Mouse (Mus musculus) bone marrow macrophage, adult 2 months (primary cell): Measurements from ENCODE around the gene Sorcs1.

Experiments used
- CTCF ChIP-seq: IDR thresholded peaks from 2 replicates; pipeline ENCODE4 v1.5.1; 2012; ENCODE audit warnings: low read depth, mild to moderate bottlenecking, low read length, moderate library complexity
- POLR2A ChIP-seq: IDR thresholded peaks from 2 replicates; pipeline ENCODE4 v1.6.1; 2012; ENCODE audit warnings: mild to moderate bottlenecking, low read depth, low read length, borderline replicate concordance

DNA sequence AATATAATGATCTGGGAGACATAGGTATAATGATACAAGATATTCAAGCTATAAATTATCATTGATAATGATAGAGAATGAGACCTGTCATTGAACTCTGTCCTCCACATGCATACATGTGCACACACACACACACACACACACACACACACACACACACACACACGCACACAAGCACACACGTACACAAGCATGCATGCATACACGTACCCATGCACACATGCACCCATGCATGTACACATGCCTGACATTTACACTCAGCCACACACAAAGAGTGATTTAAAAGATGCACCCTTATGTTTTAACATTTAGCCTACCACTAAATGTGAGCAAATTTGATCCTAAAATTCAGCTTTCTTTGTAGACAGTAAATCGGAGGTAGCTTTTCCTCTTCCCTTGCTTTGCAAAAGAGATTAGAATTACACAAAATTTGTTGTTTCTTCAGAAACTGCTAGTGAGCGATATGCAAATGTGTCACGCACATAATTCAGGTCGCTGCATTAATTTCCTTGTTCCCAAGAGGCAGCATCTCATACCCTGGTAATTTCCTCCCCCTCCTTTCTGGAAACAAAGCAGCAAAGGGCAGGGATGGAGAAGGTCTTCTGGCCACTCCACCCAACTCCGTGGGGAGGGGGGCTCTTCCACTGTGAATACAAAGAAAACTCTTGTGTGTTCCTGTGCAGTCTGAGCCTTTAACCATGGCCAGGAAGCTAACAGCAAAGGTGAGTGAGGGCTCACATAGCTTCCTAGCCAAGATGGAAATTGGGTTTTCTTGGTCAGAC, 38.0 kb downstream of the Sorcs1 start:
- TF ChIP-seq CTCF (no peak), POLR2A (no peak)
